Mouse (Mus musculus) intestine, embryonic 14.5 days (tissue): ENCODE measurements around the gene Ank. TPM values are rescaled to one million over a fixed set of nuclear protein-coding genes. Genes with fewer than 3 reads are reported as not detected.
"Not testable (repeated sequence)": the region's sequence is repeated elsewhere in the genome, so short reads cannot be mapped to it uniquely, and the experiment has no call there.

Source experiments
- ATAC-seq: fragments of 200-750 bp; cut with Nextera tagmentation; replicated peaks from 2 replicates; pipeline ENCODE4 v1.8.0; 2017; ENCODE audit warnings: low read depth, moderate number of reproducible peaks, moderate TSS enrichment, moderate library complexity; ENCODE audit not compliant: low FRiP score, low TSS enrichment
- DNase-seq: peaks from one replicate; pipeline ENCODE4 v3.0.0-alpha.2; 2018; ENCODE audit warnings: low spot score
- H3K27ac ChIP-seq: fragments of 300-500 bp; sonication (generic); 2 replicates; pipeline ENCODE4 v1.5.1; 2014; ENCODE audit warnings: low read depth, mild to moderate bottlenecking, control low read depth
- H3K27me3 ChIP-seq: fragments of 300-500 bp; sonication (generic); replicated peaks from 2 replicates; pipeline ENCODE4 v1.6.1; 2014; ENCODE audit warnings: low read length, control low read depth; ENCODE audit not compliant: control insufficient read depth, insufficient read depth
- H3K36me3 ChIP-seq: fragments of 300-500 bp; sonication (generic); 2 replicates; pipeline ENCODE4 v1.6.1; 2014; ENCODE audit warnings: low read length, control low read depth; ENCODE audit not compliant: control insufficient read depth, insufficient read depth
- H3K4me1 ChIP-seq: fragments of 300-500 bp; sonication (generic); replicated peaks from 2 replicates; pipeline ENCODE4 v1.6.1; 2014; ENCODE audit warnings: low read length, control low read depth, mixed read lengths; ENCODE audit not compliant: control insufficient read depth, insufficient read depth
- H3K4me2 ChIP-seq: fragments of 300-500 bp; sonication (generic); 2 replicates; pipeline ENCODE4 v1.6.1; 2014; ENCODE audit warnings: low read length
- H3K4me3 ChIP-seq: fragments of 300-500 bp; sonication (generic); 2 replicates; pipeline ENCODE4 v1.5.1; 2014; ENCODE audit warnings: low read depth, low read length, control low read depth, mixed read lengths
- H3K9ac ChIP-seq: fragments of 300-500 bp; sonication (generic); 2 replicates; pipeline ENCODE4 v1.6.1; 2014; ENCODE audit warnings: mild to moderate bottlenecking, low read length
- H3K9me3 ChIP-seq: fragments of 300-500 bp; sonication (generic); 2 replicates; pipeline ENCODE4 v1.6.1; 2016; ENCODE audit warnings: low read length, control low read depth; ENCODE audit not compliant: control insufficient read depth
- WGBS: fragments of 180-500 bp; shearing (Covaris S2); extraction: QIAGEN DNeasy Blood & Tissue Kit; methylation state at CpG from one replicate; pipeline ENCODE4 v1.1.7; 2014; 5-methylcytosine and 5-hydroxymethylcytosine counted together
- polyA plus RNA-seq: library from polyadenylated mRNA; unstranded; fragments of >200 nt; fragmentation: Nextera tagmentation; extraction: Ambion mirVana; gene quantifications from 2 replicates; pipeline ENCODE4 v1.2.1, GENCODE M21; 2014

Gene Ank
- polyA plus RNA-seq, 1 experiment from 2014 or later, result 16.5 TPM

GRCm38 (mm10) chr15:27441053-27441452 lies 25.4 kb upstream of the Ank start:
- Histone ChIP-seq H3K4me2 (no peak overlapping the region), H3K9me3 (no peaks in the 10 kb centered on the region), H3K9ac (no peak overlapping the region), H3K4me3 (no peak overlapping the region), H3K36me3 (no peaks in the 10 kb centered on the region), H3K4me1 (no peaks in the 10 kb centered on the region), H3K27ac (no peak overlapping the region), H3K27me3 (no peaks in the 10 kb centered on the region)
- DNase-seq, result no peak
- no peak for ATAC-seq
- WGBS, result 79% methylated on average over 7 of the region's 7 CpGs

DNA sequence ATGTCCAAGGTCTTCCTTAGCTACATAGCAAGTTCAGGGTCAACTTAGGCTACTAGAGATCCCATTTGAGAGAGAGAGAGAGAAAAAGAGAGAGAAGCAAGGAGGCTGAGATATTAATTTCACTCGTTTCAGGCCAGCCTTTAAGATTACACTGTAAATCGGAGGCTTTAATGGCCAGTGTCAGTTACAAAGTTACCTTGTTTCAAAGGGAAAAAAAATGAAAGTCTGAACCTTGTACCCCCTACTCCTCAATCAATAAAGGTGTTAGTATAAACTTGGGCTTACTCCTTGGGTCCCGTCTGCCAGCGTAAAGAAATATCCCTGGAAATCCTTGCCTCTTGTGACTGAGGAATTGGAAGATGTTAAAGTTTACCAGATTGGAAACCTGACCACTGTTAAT lies 24.9 kb upstream of the Ank start:
- Histone ChIP-seq H3K9ac (no peak overlapping the region), H3K4me3 (no peak overlapping the region), H3K27me3 (no peaks in the 10 kb centered on the region), H3K4me1 (no peaks in the 10 kb centered on the region), H3K4me2 (no peak overlapping the region), H3K36me3 (no peaks in the 10 kb centered on the region), H3K27ac (no peak overlapping the region), H3K9me3 (no peaks in the 10 kb centered on the region)
- WGBS, result 54% methylated on average over 4 of the region's 4 CpGs
- no peak for ATAC-seq
- no peak for DNase-seq

- WGBS, result 40% methylated on average over 5 of the region's 5 CpGs
- H3K9ac ChIP-seq, result no peak overlapping the region
- no peaks in the 10 kb centered on the region for H3K9me3 ChIP-seq
- 0 out of 2 replicates have a peak, but pooled peaks have one; percentile 37 for ATAC-seq
- no peak for DNase-seq
- H3K4me2 ChIP-seq, result no peak overlapping the region
- no peaks in the 10 kb centered on the region for H3K27me3 ChIP-seq
- H3K36me3 ChIP-seq, result no peaks in the 10 kb centered on the region
- no peak overlapping the region for H3K4me3 ChIP-seq
- no peak overlapping the region for H3K27ac ChIP-seq
- no peaks in the 10 kb centered on the region for H3K4me1 ChIP-seq
These were observed 24.5 kb upstream of the Ank start for GRCm38 (mm10) chr15:27441951-27442350.

DNA sequence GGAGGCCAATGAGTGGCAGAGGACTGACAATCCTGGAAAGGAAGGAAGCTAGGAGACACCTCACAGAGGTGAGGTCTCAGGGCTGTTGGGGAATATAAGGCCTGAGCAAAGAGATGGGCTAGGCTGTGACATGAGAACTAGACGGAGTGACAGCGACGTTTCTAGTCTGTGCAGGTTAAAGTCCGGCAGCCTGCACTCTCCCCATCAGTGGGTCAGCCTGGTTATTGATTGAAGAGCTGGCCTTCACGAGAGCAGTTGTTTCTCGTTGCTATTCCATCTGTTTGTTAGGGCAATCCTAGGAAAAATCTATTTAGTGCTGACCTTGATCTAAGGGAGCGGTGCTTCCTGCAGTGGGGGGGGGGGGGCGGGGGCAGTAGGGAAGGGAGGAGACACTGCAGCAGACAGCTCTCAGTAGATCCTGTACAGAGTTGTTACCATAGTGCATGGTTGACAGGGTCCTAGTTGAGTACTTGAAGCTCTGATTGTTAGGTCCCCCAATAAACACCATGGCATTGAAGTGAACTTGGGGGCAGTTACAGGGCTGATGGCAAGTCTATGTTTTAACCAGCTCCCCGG lies 21.6 kb upstream of the Ank start:
- DNase-seq (no peak), ATAC-seq (no peak)
- 62% methylated on average over 9 of the region's 9 CpGs for WGBS
- H3K4me1 ChIP-seq, result no peaks in the 10 kb centered on the region
- no peak overlapping the region for H3K4me3 ChIP-seq
- H3K9me3 ChIP-seq, result no peaks in the 10 kb centered on the region
- no peak overlapping the region for H3K9ac ChIP-seq
- no peaks in the 10 kb centered on the region for H3K36me3 ChIP-seq
- H3K27me3 ChIP-seq, result no peaks in the 10 kb centered on the region
- no peak overlapping the region for H3K4me2 ChIP-seq
- H3K27ac ChIP-seq, result no peak overlapping the region

DNA sequence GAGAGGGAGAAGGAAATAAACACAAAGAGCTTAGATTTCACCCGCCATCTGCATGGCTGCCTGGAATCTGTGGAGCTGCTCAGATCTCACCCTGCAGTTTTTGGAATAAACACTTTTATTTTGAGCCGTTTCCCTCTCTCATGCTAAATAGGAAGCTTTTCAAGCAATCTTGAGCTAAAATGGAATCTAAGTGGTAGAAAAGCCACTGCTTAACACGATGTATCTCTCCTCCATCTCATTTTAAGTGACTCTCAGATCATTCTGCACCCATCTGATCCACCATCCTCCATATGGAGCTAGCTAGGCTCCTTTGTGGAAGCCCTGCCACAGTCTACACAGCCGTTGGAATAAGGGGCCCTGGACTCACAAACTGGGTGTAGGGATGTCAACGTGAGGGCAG lies 15.8 kb upstream of the Ank start:
- Histone ChIP-seq H3K4me2 (no peak overlapping the region), H3K4me1 (no peaks in the 10 kb centered on the region), H3K9me3 (no peaks in the 10 kb centered on the region), H3K36me3 (no peaks in the 10 kb centered on the region), H3K27me3 (no peaks in the 10 kb centered on the region), H3K27ac (no peak overlapping the region), H3K9ac (no peak overlapping the region), H3K4me3 (no peak overlapping the region)
- 72% methylated on average over 5 of the region's 5 CpGs for WGBS
- no peak for ATAC-seq
- DNase-seq, result no peak

DNA sequence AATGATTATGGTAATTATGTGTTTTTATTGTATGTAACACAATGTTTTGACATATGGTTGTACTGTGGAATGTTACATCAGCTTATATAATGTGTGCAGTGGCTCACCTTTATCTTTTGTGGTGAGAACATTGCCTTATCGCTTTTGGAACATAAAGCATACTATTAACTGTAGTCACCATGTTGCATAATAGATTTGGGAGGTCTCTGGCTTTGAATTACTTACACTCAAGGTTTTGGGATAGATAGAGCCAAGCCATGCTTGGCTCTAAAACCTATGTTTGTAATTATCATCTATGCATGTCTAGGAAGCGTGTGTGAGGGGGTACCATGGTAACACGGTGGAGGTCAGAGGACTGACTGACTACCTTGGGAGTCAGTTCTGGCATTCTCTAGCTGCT lies 14.7 kb upstream of the Ank start:
- WGBS, result 88% methylated on average over 3 of the region's 3 CpGs
- H3K4me3 ChIP-seq, result no peak overlapping the region

GRCm38 (mm10) chr15:27452496-27452895 lies 14.0 kb upstream of the Ank start:
- Histone ChIP-seq H3K36me3 (no peaks in the 10 kb centered on the region), H3K4me3 (no peak overlapping the region), H3K4me1 (no peaks in the 10 kb centered on the region), H3K27me3 (no peaks in the 10 kb centered on the region), H3K27ac (no peak overlapping the region), H3K9me3 (no peaks in the 10 kb centered on the region), H3K4me2 (no peak overlapping the region), H3K9ac (no peak overlapping the region)
- WGBS, result 89% methylated on average over 9 of the region's 9 CpGs
- ATAC-seq (no peak), DNase-seq (no peak)

More for the DNA sequence above, 14.7 kb upstream of the Ank start:
- H3K9me3 ChIP-seq, result no peaks in the 10 kb centered on the region
- no peaks in the 10 kb centered on the region for H3K27me3 ChIP-seq
- no peak overlapping the region for H3K4me2 ChIP-seq
- H3K36me3 ChIP-seq, result no peaks in the 10 kb centered on the region
- no peak overlapping the region for H3K27ac ChIP-seq
- no peak overlapping the region for H3K9ac ChIP-seq
- H3K4me1 ChIP-seq, result no peaks in the 10 kb centered on the region
- no peak for DNase-seq
- no peak for ATAC-seq

GRCm38 (mm10) chr15:27457001-27457400 lies 9.5 kb upstream of the Ank start:
- Histone ChIP-seq H3K4me1 (no peaks in the 10 kb centered on the region; the same call in 1 of the 2 replicates), H3K27me3 (no peaks in the 10 kb centered on the region), H3K9ac (no peak overlapping the region), H3K4me3 (no peak overlapping the region), H3K36me3 (no peaks in the 10 kb centered on the region), H3K27ac (no peak overlapping the region), H3K4me2 (no peak overlapping the region), H3K9me3 (no peaks in the 10 kb centered on the region)
- no peak for ATAC-seq
- 79% methylated on average over 2 of the region's 2 CpGs for WGBS
- DNase-seq, result no peak

DNA sequence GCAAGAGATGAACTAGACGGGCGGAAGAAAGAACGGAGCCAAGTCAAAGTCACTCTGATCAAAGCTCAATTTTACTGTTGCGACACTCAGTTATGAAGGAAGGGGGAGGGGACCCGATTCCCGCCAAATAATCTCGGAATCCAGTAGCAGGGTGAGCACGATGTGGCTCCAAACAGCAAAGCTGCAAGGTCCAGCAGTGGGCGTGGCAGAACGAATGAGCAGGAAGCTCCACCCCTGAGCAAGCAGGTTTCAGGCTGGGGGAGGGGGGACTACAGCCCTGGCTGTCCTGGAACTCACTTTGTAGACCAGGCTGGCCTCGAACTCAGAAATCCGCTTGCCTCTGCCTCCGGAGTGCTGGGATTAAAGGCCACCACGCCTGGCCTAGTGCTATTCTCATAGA lies 6.7 kb upstream of the Ank start:
- H3K9ac ChIP-seq, DNase-seq, H3K9me3 ChIP-seq, H3K36me3 ChIP-seq, H3K4me1 ChIP-seq, H3K27me3 ChIP-seq, H3K4me2 ChIP-seq, H3K27ac ChIP-seq, H3K4me3 ChIP-seq, ATAC-seq: not testable (repeated sequence)
- 56% methylated on average over 14 of the region's 14 CpGs for WGBS
